Mouse (Mus musculus): ENCODE data around the gene Flna. TPM values are rescaled to one million over a fixed set of nuclear protein-coding genes. Genes with fewer than 3 reads are reported as not detected.

Gene Flna
- polyA plus RNA-seq, 1 experiment from 2014 or later: 243 TPM

Small RNAs within 50 kb of the gene (microRNA-seq; reads per million reads assigned to microRNA genes)
- gene Mir7091: not detected

Other genes with a start within 250 kb of the Flna start
- gene Irak1, start 225.9 kb downstream of the Flna start, polyA plus RNA-seq (2014; fragmentation: Nextera tagmentation; extraction: Ambion mirVana): 33.4 and 42.2 TPM in 2 replicates
- gene Opn1mw, start 122.4 kb downstream of the Flna start, polyA plus RNA-seq (2014; fragmentation: Nextera tagmentation; extraction: Ambion mirVana): not detected in 2 replicates
- gene Mecp2, start 114.5 kb downstream of the Flna start, polyA plus RNA-seq (2014; fragmentation: Nextera tagmentation; extraction: Ambion mirVana): 15.6 and 16.2 TPM in 2 replicates
- gene Tex28, start 82.0 kb downstream of the Flna start, polyA plus RNA-seq (2014; fragmentation: Nextera tagmentation; extraction: Ambion mirVana): not detected in 2 replicates
- gene Tktl1, start 72.6 kb downstream of the Flna start, polyA plus RNA-seq (2014; fragmentation: Nextera tagmentation; extraction: Ambion mirVana): not detected in 2 replicates
- gene Emd, start 4.9 kb upstream of the Flna start, polyA plus RNA-seq (2014; fragmentation: Nextera tagmentation; extraction: Ambion mirVana): 24.0 and 31.9 TPM in 2 replicates
- gene Rpl10, start 21.0 kb upstream of the Flna start, polyA plus RNA-seq (2014; fragmentation: Nextera tagmentation; extraction: Ambion mirVana): 741 and 756 TPM in 2 replicates
- 56.1 and 58.5 TPM in 2 replicates for gene Taz, start 32.1 kb upstream of the Flna start, polyA plus RNA-seq (2014; fragmentation: Nextera tagmentation; extraction: Ambion mirVana)
- gene Dnase1l1, start 32.5 kb upstream of the Flna start, polyA plus RNA-seq (2014; fragmentation: Nextera tagmentation; extraction: Ambion mirVana): 4.6 and 6.2 TPM in 2 replicates
- 116 and 138 TPM in 2 replicates for gene Atp6ap1, start 47.3 kb upstream of the Flna start, polyA plus RNA-seq (2014; fragmentation: Nextera tagmentation; extraction: Ambion mirVana)
- 469 and 512 TPM in 2 replicates for gene Gdi1, start 55.2 kb upstream of the Flna start, polyA plus RNA-seq (2014; fragmentation: Nextera tagmentation; extraction: Ambion mirVana)
- gene Fam50a, start 63.2 kb upstream of the Flna start, polyA plus RNA-seq (2014; fragmentation: Nextera tagmentation; extraction: Ambion mirVana): 57.7 and 58.1 TPM in 2 replicates
- 21.2 and 22.5 TPM in 2 replicates for gene Plxna3, start 79.2 kb upstream of the Flna start, polyA plus RNA-seq (2014; fragmentation: Nextera tagmentation; extraction: Ambion mirVana)
- 89.0 and 102 TPM in 2 replicates for gene Lage3, start 103.8 kb upstream of the Flna start, polyA plus RNA-seq (2014; fragmentation: Nextera tagmentation; extraction: Ambion mirVana)
- gene Ubl4a, start 123.4 kb upstream of the Flna start, polyA plus RNA-seq (2014; fragmentation: Nextera tagmentation; extraction: Ambion mirVana): 69.8 and 72.0 TPM in 2 replicates
- gene Slc10a3, start 123.5 kb upstream of the Flna start, polyA plus RNA-seq (2014; fragmentation: Nextera tagmentation; extraction: Ambion mirVana): 9.6 and 11.6 TPM in 2 replicates
- gene Fam3a, start 143.5 kb upstream of the Flna start, polyA plus RNA-seq (2014; fragmentation: Nextera tagmentation; extraction: Ambion mirVana): 27.8 and 30.8 TPM in 2 replicates
- 24.4 and 27.7 TPM in 2 replicates for gene Ikbkg, start 143.5 kb upstream of the Flna start, polyA plus RNA-seq (2014; fragmentation: Nextera tagmentation; extraction: Ambion mirVana)
- gene G6pdx, start 179.4 kb upstream of the Flna start, polyA plus RNA-seq (2014; fragmentation: Nextera tagmentation; extraction: Ambion mirVana): 59.4 and 60.7 TPM in 2 replicates
- gene Gm6880, start 231.6 kb upstream of the Flna start, polyA plus RNA-seq (2014; fragmentation: Nextera tagmentation; extraction: Ambion mirVana): not detected in 2 replicates